Mouse (Mus musculus): ENCODE measurements around the gene Vstm4. TPM values are rescaled to one million over a fixed set of nuclear protein-coding genes. Genes with fewer than 3 reads are reported as not detected.

Gene Vstm4
- total and polyA plus RNA-seq, 3 experiments, result not detected

- H3K27me3 ChIP-seq (replicated peaks), result no peaks in the 10 kb centered on the region
- no peak overlapping the region for H3K4me3 ChIP-seq (replicated peaks in 1 of 3; ENCODE audit: low read depth in 2 of 3, low read length in 2 of 3, poor library complexity in 1 of 3)
- no peaks in the 10 kb centered on the region for H3K9me3 ChIP-seq (replicated peaks; ENCODE audit: low read length)
- DNase-seq (ENCODE audit: extremely low read depth), result no peak
- H3K79me2 ChIP-seq (replicated peaks; ENCODE audit: control insufficient read depth, extremely low read depth, insufficient read depth, poor library complexity, severe bottlenecking), result no peaks in the 10 kb centered on the region
- H3K9ac ChIP-seq (ENCODE audit: insufficient read depth, low read depth), result no peak overlapping the region
- TF ChIP-seq BHLHE40 (IDR thresholded peaks at IDR 0.05; ENCODE audit: low read depth, low read length) (no peak), JUN (IDR thresholded peaks at IDR 0.05; ENCODE audit: insufficient read depth, low read depth, low read length) (no peak), HCFC1 (IDR thresholded peaks at IDR 0.05; ENCODE audit: low read depth, low read length) (no peak), MAFK (IDR thresholded peaks at IDR 0.05; ENCODE audit: insufficient replicate concordance, low read length) (no peak), TBP (conservative IDR thresholded peaks at IDR 0.05; ENCODE audit: low read depth, low read length) (no peak), SMC3 (IDR thresholded peaks at IDR 0.05; ENCODE audit: low read depth, low read length) (no peak), E2F4 (IDR thresholded peaks at IDR 0.05; ENCODE audit: insufficient replicate concordance, low read depth, low read length) (no peak), RAD21 (IDR thresholded peaks at IDR 0.05; ENCODE audit: low read depth, low read length) (no peak), CHD2 (IDR thresholded peaks at IDR 0.05; ENCODE audit: low read length) (no peak), RCOR1 (conservative IDR thresholded peaks at IDR 0.05; ENCODE audit: low read depth, low read length) (no peak), CTCF (conservative IDR thresholded peaks at IDR 0.05 in 1 of 2, IDR thresholded peaks at IDR 0.05 in 1 of 2; ENCODE audit: low read depth in 2 of 2, low read length in 2 of 2) (no peak), MYC (IDR thresholded peaks at IDR 0.05; ENCODE audit: low read depth, low read length) (no peak), SIN3A (IDR thresholded peaks at IDR 0.05; ENCODE audit: low read length) (no peak), USF1 (IDR thresholded peaks at IDR 0.05; ENCODE audit: low read depth, low read length) (no peak), NRF1 (IDR thresholded peaks at IDR 0.05; ENCODE audit: low read depth, low read length) (no peak), ETS1 (conservative IDR thresholded peaks at IDR 0.05; ENCODE audit: low read depth, low read length) (no peak), JUND (conservative IDR thresholded peaks at IDR 0.05; ENCODE audit: low read depth, low read length) (no peak), ELF1 (IDR thresholded peaks at IDR 0.05; ENCODE audit: low read depth, low read length) (no peak)
- in situ Hi-C loops (cut with MboI; ENCODE audit: low pct_ligation_motif_present, low pct_unique_long_range_greater_than_20kb, low sequenced_read_pairs), result no loop called here
- H3K36me3 ChIP-seq (replicated peaks in 1 of 2; ENCODE audit: control insufficient read depth in 1 of 2, insufficient read depth in 1 of 2, low read length in 1 of 2), result no peaks in the 10 kb centered on the region
- dilution Hi-C loops (cut with MboI; ENCODE audit: extremely low pct_ligation_motif_present, extremely low pct_unique_long_range_greater_than_20kb, low sequenced_read_pairs), result no loop called here
- H3K4me1 ChIP-seq (ENCODE audit: control insufficient read depth in 1 of 2, insufficient read depth in 2 of 2), result peaks cover 0 to 18% of the 10 kb centered on the region in 2 experiments; a peak in 2 of 4 replicates
- H3K27ac ChIP-seq (ENCODE audit: insufficient read depth, low read depth), result no peak overlapping the region
- H3K4me2 ChIP-seq (ENCODE audit: insufficient read depth, low read depth, poor library complexity, severe bottlenecking), result no peak overlapping the region
Measured at GRCm38 (mm10) chr14:32827165-32827564, 29.4 kb upstream of the Vstm4 start.

- no peaks in the 10 kb centered on the region for H3K36me3 ChIP-seq (replicated peaks in 1 of 2; ENCODE audit: control insufficient read depth in 1 of 2, insufficient read depth in 1 of 2, low read length in 1 of 2)
- H3K9ac ChIP-seq (ENCODE audit: insufficient read depth, low read depth), result no peak overlapping the region
- H3K79me2 ChIP-seq (replicated peaks; ENCODE audit: control insufficient read depth, extremely low read depth, insufficient read depth, poor library complexity, severe bottlenecking), result no peaks in the 10 kb centered on the region
- no peak overlapping the region for H3K27ac ChIP-seq (ENCODE audit: insufficient read depth, low read depth)
- H3K4me3 ChIP-seq (replicated peaks in 1 of 3; ENCODE audit: low read depth in 2 of 3, low read length in 2 of 3, poor library complexity in 1 of 3), result no peak overlapping the region
- peaks cover 0 to 27% of the 10 kb centered on the region in 2 experiments; a peak in 2 of 4 replicates for H3K4me1 ChIP-seq (ENCODE audit: control insufficient read depth in 1 of 2, insufficient read depth in 2 of 2)
- H3K4me2 ChIP-seq (ENCODE audit: insufficient read depth, low read depth, poor library complexity, severe bottlenecking), result no peak overlapping the region
- in situ Hi-C loops (cut with MboI; ENCODE audit: low pct_ligation_motif_present, low pct_unique_long_range_greater_than_20kb, low sequenced_read_pairs) (no loop called here), dilution Hi-C loops (cut with MboI; ENCODE audit: extremely low pct_ligation_motif_present, extremely low pct_unique_long_range_greater_than_20kb, low sequenced_read_pairs) (no loop called here)
- TF ChIP-seq RAD21 (IDR thresholded peaks at IDR 0.05; ENCODE audit: low read depth, low read length), result no peak
- H3K27me3 ChIP-seq (replicated peaks), result no peaks in the 10 kb centered on the region
- no peaks in the 10 kb centered on the region for H3K9me3 ChIP-seq (replicated peaks; ENCODE audit: low read length)
- DNase-seq (ENCODE audit: extremely low read depth), result no peak
Measured at GRCm38 (mm10) chr14:32827994-32828650, 28.4 kb upstream of the Vstm4 start.

Measured in CH12.LX (cell line).